Mouse (Mus musculus): ENCODE measurements around the gene Dohh. TPM values are rescaled to one million over a fixed set of nuclear protein-coding genes. Genes with fewer than 3 reads are reported as not detected.

Gene Dohh
- polyA plus RNA-seq, 1 experiment from 2014 or later = 68.9 TPM

GRCm38 (mm10) chr10:81345162-81345534, 39.1 kb upstream of the Dohh start:
- H3K27me3 ChIP-seq (ENCODE audit: control insufficient read depth, insufficient read depth, low read length) = peaks cover 55% of the 10 kb centered on the region
- no peaks in the 10 kb centered on the region for H3K36me3 ChIP-seq (replicated peaks; ENCODE audit: control insufficient read depth, insufficient read depth)
- no peak overlapping the region for H3K9ac ChIP-seq
- ATAC-seq (ENCODE audit: low FRiP score) (no peak), DNase-seq (ENCODE audit: low spot score) (no peak)
- no peak overlapping the region for H3K4me2 ChIP-seq (replicated peaks)
- no peaks in the 10 kb centered on the region for H3K9me3 ChIP-seq (ENCODE audit: control insufficient read depth, low read length)
- no peak overlapping the region for H3K27ac ChIP-seq
- H3K4me3 ChIP-seq (replicated peaks; ENCODE audit: low read length) = no peak overlapping the region
- H3K4me1 ChIP-seq (replicated peaks; ENCODE audit: control insufficient read depth, insufficient read depth, low read length) = peaks cover 16% of the 10 kb centered on the region
- WGBS = 85% methylated on average over 4 of the region's 4 CpGs

GRCm38 (mm10) chr10:81346453-81347067, 37.7 kb upstream of the Dohh start:
- H3K4me3 ChIP-seq (replicated peaks; ENCODE audit: low read length) = peak overlapping the region; percentile 24
- 0 out of 2 replicates have a peak overlapping the region, but pooled peaks have one; percentile 1 for H3K9ac ChIP-seq
- 7% methylated on average over 54 of the region's 55 CpGs for WGBS
- H3K27me3 ChIP-seq (ENCODE audit: control insufficient read depth, insufficient read depth, low read length) = peaks cover 48% of the 10 kb centered on the region
- no peak overlapping the region for H3K27ac ChIP-seq
- H3K4me1 ChIP-seq (replicated peaks; ENCODE audit: control insufficient read depth, insufficient read depth, low read length) = peaks cover 16% of the 10 kb centered on the region
- no peaks in the 10 kb centered on the region for H3K9me3 ChIP-seq (ENCODE audit: control insufficient read depth, low read length)
- peak overlapping the region; percentile 48 for H3K4me2 ChIP-seq (replicated peaks)
- no peaks in the 10 kb centered on the region for H3K36me3 ChIP-seq (replicated peaks; ENCODE audit: control insufficient read depth, insufficient read depth)
- ATAC-seq (ENCODE audit: low FRiP score) = no peak
- DNase-seq (ENCODE audit: low spot score) = peak; percentile 72

DNA sequence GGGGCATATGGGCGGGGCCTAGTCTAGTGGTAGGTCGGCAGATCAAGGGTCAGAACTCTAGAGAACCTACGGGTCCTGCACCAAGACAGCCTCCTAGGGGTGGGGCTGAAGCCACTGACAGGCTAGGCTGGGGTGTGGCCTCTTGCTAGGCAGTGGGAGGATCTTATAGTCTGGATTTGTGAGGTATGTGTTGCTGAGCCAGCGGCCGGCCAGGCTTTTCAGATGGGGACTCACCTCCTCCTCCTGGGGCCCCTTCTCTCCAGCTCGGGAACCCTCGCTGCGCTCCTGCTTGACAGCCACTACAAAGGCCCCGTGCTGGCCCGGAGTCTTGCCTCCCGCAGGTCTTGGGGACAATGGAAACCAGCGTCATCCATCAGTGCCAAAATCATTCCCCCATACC, 35.1 kb upstream of the Dohh start:
- no peak overlapping the region for H3K9ac ChIP-seq
- H3K4me2 ChIP-seq (replicated peaks) = peak overlapping the region; percentile 89
- H3K9me3 ChIP-seq (ENCODE audit: control insufficient read depth, low read length) = no peaks in the 10 kb centered on the region
- WGBS = 10% methylated on average over 12 of the region's 12 CpGs
- DNase-seq (ENCODE audit: low spot score) (no peak), ATAC-seq (ENCODE audit: low FRiP score) (no peak)
- peaks cover 10% of the 10 kb centered on the region; the same call in 1 of the 2 replicates for H3K4me1 ChIP-seq (replicated peaks; ENCODE audit: control insufficient read depth, insufficient read depth, low read length)
- H3K27ac ChIP-seq = no peak overlapping the region
- H3K27me3 ChIP-seq (ENCODE audit: control insufficient read depth, insufficient read depth, low read length) = peaks cover 23% of the 10 kb centered on the region
- peak overlapping the region; percentile 61 for H3K4me3 ChIP-seq (replicated peaks; ENCODE audit: low read length)
- H3K36me3 ChIP-seq (replicated peaks; ENCODE audit: control insufficient read depth, insufficient read depth) = no peaks in the 10 kb centered on the region

- Histone ChIP-seq H3K9ac (peak overlapping the region; percentile 62), H3K4me1 (replicated peaks; ENCODE audit: control insufficient read depth, insufficient read depth, low read length) (peaks cover 10% of the 10 kb centered on the region; the same call in 1 of the 2 replicates), H3K36me3 (replicated peaks; ENCODE audit: control insufficient read depth, insufficient read depth) (no peaks in the 10 kb centered on the region), H3K4me3 (replicated peaks; ENCODE audit: low read length) (peak overlapping the region; percentile 61), H3K9me3 (ENCODE audit: control insufficient read depth, low read length) (no peaks in the 10 kb centered on the region), H3K27ac (no peak overlapping the region), H3K4me2 (replicated peaks) (peak overlapping the region; percentile 89), H3K27me3 (ENCODE audit: control insufficient read depth, insufficient read depth, low read length) (peaks cover 15% of the 10 kb centered on the region)
- ATAC-seq (ENCODE audit: low FRiP score) (peak; percentile 8; the same call in 1 of the 2 replicates), DNase-seq (ENCODE audit: low spot score) (no peak)
- WGBS = under 1% methylated on average over 29 of the region's 29 CpGs
Measured at GRCm38 (mm10) chr10:81349961-81350350, 34.3 kb upstream of the Dohh start.

DNA sequence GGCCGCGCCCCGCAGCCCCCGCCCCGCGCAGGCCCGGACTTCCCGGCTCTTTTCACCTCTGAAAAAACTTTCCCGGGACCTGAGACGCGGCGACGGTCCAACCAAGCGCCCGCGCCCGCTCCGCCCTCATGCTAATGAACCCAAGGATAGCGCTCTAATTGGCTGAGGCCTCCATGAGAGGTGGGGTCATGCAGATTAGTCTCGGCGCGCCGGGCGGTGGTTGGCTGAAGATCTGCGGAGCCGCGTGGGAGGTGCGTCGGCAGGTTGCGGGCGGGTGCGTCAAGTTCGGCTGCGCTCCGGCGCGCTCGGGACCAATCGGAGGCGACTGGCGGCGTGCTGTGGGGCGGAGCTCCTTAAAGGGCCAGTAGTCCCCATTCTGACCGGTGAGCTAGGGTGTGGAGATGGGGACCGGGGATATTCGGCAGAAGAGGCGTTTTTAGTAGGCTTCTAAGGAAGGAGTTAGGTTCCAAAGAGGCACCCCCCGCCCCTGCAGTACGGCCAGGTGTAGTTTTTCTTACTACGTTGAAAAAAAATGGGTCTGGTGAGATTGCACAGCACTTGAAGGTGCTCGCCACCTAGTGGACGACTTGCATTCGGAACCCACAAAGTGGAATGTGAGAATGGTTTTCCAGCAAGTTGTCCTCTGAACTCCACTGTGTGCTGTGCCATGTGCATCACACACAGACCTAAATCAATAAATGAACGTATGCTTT, 33.7 kb upstream of the Dohh start, which contains the start of gene Hmg20b:
Hmg20b (minus strand) TSS at position 130 of the 713 bp plus-strand sequence.
- peak; percentile 98 for DNase-seq (ENCODE audit: low spot score)
- peak within 1 kb of the TSS; percentile 61 for H3K4me3 ChIP-seq (replicated peaks; ENCODE audit: low read length)
- H3K9me3 ChIP-seq (ENCODE audit: control insufficient read depth, low read length) = no peaks in the 10 kb centered on the region
- H3K4me1 ChIP-seq (replicated peaks; ENCODE audit: control insufficient read depth, insufficient read depth, low read length) = peaks cover 10% of the 10 kb centered on the region; the same call in 1 of the 2 replicates
- peak within 1 kb of the TSS; percentile 89 for H3K4me2 ChIP-seq (replicated peaks)
- peaks cover 10% of the 10 kb centered on the region for H3K27me3 ChIP-seq (ENCODE audit: control insufficient read depth, insufficient read depth, low read length)
- peak within 1 kb of the TSS; percentile 62 for H3K9ac ChIP-seq
- no peaks in the 10 kb centered on the region for H3K36me3 ChIP-seq (replicated peaks; ENCODE audit: control insufficient read depth, insufficient read depth)
- ATAC-seq (ENCODE audit: low FRiP score) = peak; percentile 96
- under 1% methylated on average over 54 of the region's 54 CpGs for WGBS
- H3K27ac ChIP-seq = 0 out of 2 replicates have a peak within 1 kb of the TSS, but pooled peaks have one; percentile 43

DNA sequence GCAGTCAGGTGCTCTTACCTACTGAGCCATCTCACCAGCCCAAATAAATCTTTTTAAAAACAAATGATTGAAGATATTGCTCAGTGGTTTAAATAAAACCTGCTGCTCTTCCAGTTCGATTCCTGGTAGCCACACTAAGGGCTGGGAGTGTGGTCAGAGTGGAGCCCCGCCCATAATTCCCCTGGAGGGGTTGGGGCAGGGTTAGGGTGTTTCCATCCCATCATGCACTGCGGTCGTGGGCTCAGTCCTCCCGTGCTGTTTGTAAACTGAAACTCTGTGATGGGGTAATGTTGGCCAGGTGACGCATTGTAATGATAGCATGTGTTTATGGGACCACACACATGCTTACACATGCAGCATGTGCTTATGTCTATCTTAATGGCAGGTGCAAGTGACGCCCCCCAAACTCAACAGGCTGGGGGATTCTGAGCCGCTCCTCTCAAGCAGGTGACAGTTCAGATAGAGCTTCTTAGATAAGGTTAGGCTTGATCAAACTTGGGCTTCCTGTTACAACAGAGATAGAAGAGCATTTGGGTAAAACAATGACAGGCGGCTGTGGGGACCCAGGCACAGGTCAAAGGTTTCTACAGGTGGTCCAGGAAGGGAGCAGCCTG, 32.4 kb upstream of the Dohh start:
- H3K27me3 ChIP-seq (ENCODE audit: control insufficient read depth, insufficient read depth, low read length) = peaks cover 7% of the 10 kb centered on the region
- no peaks in the 10 kb centered on the region for H3K36me3 ChIP-seq (replicated peaks; ENCODE audit: control insufficient read depth, insufficient read depth)
- 30% methylated on average over 9 of the region's 9 CpGs for WGBS
- H3K9ac ChIP-seq = no peak overlapping the region
- H3K9me3 ChIP-seq (ENCODE audit: control insufficient read depth, low read length) = no peaks in the 10 kb centered on the region
- H3K4me3 ChIP-seq (replicated peaks; ENCODE audit: low read length) = no peak overlapping the region; the same call in 1 of the 2 replicates
- no peak for ATAC-seq (ENCODE audit: low FRiP score)
- H3K27ac ChIP-seq = no peak overlapping the region
- peaks cover 11% of the 10 kb centered on the region for H3K4me1 ChIP-seq (replicated peaks; ENCODE audit: control insufficient read depth, insufficient read depth, low read length)
- DNase-seq (ENCODE audit: low spot score) = no peak
- no peak overlapping the region for H3K4me2 ChIP-seq (replicated peaks)

DNA sequence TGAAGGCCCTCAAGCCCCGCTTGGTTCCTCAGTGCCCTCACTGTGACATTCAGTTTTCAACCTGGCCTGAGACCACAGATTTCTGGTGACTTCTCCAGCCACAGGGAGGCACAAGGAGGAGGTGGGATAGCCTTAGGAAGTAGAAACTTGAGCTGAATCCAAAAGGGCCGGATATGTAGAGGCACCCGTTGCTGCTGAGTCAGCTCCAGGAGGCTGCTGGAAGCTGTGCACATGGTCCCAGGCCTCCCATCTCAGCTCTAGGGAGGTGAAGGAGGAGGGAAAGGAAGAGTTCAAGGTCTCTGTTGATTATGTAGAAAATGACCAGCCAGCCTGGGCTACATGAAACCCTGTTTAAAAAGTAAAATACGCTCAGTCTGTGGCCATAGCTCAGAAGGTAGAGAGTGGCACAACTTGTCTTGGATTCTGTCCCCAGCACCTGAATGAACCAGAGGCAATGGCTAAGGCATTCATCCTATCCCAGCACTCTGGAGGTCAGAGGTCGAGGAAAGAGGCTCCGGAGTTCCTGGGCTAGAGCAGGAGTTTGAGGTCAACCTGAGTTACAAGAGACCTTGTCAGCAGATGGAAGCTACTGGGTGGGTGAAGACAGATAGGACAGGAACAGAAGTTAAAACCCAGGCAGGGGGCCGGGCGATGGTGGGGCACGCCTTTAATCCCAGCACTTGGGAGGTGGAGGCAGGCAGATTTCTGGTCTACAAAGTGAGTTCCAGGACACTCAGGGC, 29.3 kb upstream of the Dohh start:
- H3K9me3 ChIP-seq (ENCODE audit: control insufficient read depth, low read length) = no peaks in the 10 kb centered on the region
- H3K27me3 ChIP-seq (ENCODE audit: control insufficient read depth, insufficient read depth, low read length) = no peaks in the 10 kb centered on the region
- no peak overlapping the region for H3K4me3 ChIP-seq (replicated peaks; ENCODE audit: low read length)
- no peak overlapping the region for H3K4me2 ChIP-seq (replicated peaks)
- 70% methylated on average over 9 of the region's 9 CpGs for WGBS
- no peak overlapping the region for H3K9ac ChIP-seq
- H3K4me1 ChIP-seq (replicated peaks; ENCODE audit: control insufficient read depth, insufficient read depth, low read length) = peaks cover 19% of the 10 kb centered on the region
- no peak for ATAC-seq (ENCODE audit: low FRiP score)
- H3K36me3 ChIP-seq (replicated peaks; ENCODE audit: control insufficient read depth, insufficient read depth) = no peaks in the 10 kb centered on the region
- H3K27ac ChIP-seq = no peak overlapping the region
- DNase-seq (ENCODE audit: low spot score) = no peak

DNA sequence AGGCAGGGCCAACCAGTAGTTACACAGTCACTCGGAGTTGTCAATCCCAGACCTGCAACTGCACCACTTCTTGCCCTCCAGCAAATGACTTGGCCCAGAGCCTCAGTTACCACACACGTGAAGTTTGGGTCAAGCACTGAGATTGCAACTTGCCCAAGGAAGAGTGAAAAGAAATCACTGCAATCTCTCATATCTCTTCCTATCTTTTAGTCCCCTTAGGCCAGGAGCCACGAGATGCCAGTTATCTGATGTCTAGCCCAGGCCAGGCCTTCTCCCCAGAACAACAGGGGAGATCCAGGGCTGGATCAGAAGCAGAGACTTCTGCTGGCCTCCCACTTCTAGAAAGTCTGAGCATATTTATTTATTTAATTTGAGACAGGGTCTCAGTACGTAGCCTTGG, 28.7 kb upstream of the Dohh start:
- ATAC-seq (ENCODE audit: low FRiP score) (no peak), DNase-seq (ENCODE audit: low spot score) (no peak)
- peaks cover 18% of the 10 kb centered on the region for H3K4me1 ChIP-seq (replicated peaks; ENCODE audit: control insufficient read depth, insufficient read depth, low read length)
- H3K27me3 ChIP-seq (ENCODE audit: control insufficient read depth, insufficient read depth, low read length) = no peaks in the 10 kb centered on the region
- no peak overlapping the region for H3K4me3 ChIP-seq (replicated peaks; ENCODE audit: low read length)
- no peak overlapping the region for H3K4me2 ChIP-seq (replicated peaks)
- 90% methylated on average over 4 of the region's 4 CpGs for WGBS
- H3K9me3 ChIP-seq (ENCODE audit: control insufficient read depth, low read length) = no peaks in the 10 kb centered on the region
- no peak overlapping the region for H3K9ac ChIP-seq
- 0 out of 2 replicates have a peak, but pooled peaks cover 2% of the 10 kb centered on the region for H3K36me3 ChIP-seq (replicated peaks; ENCODE audit: control insufficient read depth, insufficient read depth)
- no peak overlapping the region for H3K27ac ChIP-seq

Measured in hindbrain, embryonic 14.5 days (tissue).